Mouse (Mus musculus) B cell, adult 62 days (primary cell): ENCODE data around the gene Trnp1. TPM values are rescaled to one million over a fixed set of nuclear protein-coding genes. Genes with fewer than 3 reads are reported as not detected.

Source experiments
- total RNA-seq: library from RNA; stranded (reverse); gene quantifications from 4 replicates; pipeline ENCODE4 v1.2.4, GENCODE M21; 2023

The Trnp1 gene
- total RNA-seq = not detected in 4 replicates

GRCm38 (mm10) chr4:133498160-133498724 lies at the start of gene Trnp1:
Gene Trnp1, minus strand, starts transcription at chr4:133498550.

DNA sequence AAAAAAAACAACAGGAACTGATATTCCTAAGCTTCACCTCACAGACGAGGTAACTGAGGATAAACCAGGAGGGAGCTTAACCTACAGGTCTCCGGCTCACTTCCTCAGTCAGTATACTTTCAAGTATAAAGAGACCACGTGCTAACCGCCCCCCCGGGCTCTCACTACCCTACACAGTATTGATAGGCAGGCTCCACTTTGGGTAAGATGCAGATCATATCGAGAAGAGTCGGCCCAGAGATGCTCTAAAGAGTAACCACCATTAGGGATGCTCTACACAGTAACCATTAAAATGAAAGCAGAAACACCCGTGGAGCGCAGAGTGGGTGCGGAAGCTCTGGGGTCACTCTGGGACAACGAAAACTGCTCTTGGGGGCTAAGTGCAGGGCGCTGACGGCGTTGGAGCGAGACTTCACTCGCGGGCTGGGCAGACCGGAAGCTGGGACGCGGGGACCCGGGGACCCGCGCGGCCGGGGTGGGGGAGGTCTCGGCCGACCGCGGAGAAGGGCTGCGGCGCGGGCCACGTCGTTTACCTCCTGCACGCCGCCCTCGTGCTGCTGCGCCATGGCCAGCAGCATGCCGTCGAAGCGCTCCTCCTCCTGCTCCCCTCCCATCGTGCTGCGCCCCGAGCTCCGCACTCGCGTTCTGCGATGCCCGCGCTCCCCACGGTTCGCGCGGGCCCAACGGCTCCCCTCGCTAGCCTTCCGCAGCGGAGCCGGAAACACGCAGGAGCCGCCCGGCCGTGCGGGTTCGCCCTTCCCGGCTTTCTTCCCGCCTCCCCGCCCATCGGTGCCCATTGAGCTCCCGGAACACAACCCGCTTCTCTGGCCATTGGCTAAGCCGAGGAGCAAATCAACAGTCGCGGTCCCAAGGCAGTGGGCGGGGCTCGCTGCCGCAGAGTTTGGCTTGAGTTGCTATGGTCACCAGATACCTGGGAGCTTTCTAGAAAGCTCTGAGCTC lies 47.2 kb upstream of the Trnp1 start, which contains the start of gene Nudc:
Gene Nudc, minus strand, starts transcription at position 725 of the 960 bp plus-strand sequence.

DNA sequence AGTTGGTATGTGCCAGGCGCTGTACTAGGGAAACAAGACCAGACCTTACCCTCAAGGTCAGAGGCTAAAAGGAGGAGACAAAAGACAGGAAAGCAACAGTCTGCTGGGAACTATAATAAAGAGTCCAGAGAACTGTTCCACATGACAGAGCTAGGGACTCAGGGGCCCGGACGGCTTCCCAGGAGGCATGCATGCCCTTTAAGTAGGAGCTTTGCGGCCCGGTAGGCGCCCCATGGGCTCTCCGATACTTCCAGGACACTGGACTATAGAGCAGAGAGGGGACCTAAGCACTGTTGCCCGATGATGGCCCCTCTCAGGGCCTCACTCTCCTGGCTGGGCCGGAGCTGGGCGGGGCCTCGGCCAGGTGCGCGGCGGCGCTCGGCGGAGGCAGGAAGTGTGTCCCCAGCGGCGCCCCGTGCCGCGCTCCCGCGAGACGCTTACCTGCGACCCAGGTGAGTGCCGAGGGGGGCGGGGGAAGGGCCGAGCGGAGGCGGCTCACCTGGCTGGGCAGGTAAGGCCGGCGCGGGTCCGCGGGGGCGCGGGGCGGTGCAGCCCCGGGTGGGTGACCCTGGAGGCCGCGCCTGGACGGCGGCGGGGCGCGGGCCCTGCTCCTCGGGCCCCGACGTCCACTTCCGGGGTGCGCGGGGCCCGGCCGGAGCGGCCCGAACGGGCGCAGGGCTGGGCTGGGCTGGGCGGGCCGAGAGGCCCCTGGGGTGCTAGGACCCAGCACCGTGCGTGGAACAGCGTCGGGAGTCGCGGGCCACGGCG lies 20.4 kb upstream of the Trnp1 start, which contains the start of gene Kdf1:
Gene Kdf1, plus strand, starts transcription at position 363 of the 768 bp plus-strand sequence.

GRCm38 (mm10) chr4:133479458-133480184 lies 18.7 kb downstream of the Trnp1 start, which contains the start of gene Tent5b:
Gene Tent5b, plus strand, starts transcription at chr4:133480132.

Other genes starting within 250 kb of the Trnp1 start
- gene Sytl1, start 235.4 kb downstream of the Trnp1 start, total RNA-seq = 0.67 to 1.7 TPM (median 1.2 TPM) in 4 replicates
- 45.6 to 52.7 TPM (median 52.0 TPM) in 4 replicates for gene Tmem222, start 220.8 kb downstream of the Trnp1 start, total RNA-seq
- 36.9 to 42.9 TPM (median 39.9 TPM) in 4 replicates for gene Wdtc1, start 145.1 kb downstream of the Trnp1 start, total RNA-seq
- 49.4 to 53.7 TPM (median 51.1 TPM) in 4 replicates for gene Slc9a1, start 128.8 kb downstream of the Trnp1 start, total RNA-seq
- gene Tent5b, start 18.4 kb downstream of the Trnp1 start, total RNA-seq = not detected in 4 replicates
- 0.24 TPM in 1 of 4 replicates, not detected in the others for gene Kdf1, start 20.4 kb upstream of the Trnp1 start, total RNA-seq
- 95.5 to 116 TPM (median 105 TPM) in 4 replicates for gene Nudc, start 47.4 kb upstream of the Trnp1 start, total RNA-seq
- not detected in 4 replicates for gene Nr0b2, start 54.8 kb upstream of the Trnp1 start, total RNA-seq
- 29.0 to 32.7 TPM (median 31.2 TPM) in 4 replicates for gene Gpatch3, start 76.2 kb upstream of the Trnp1 start, total RNA-seq
- gene Gpn2, start 85.8 kb upstream of the Trnp1 start, total RNA-seq = 22.5 to 27.9 TPM (median 25.7 TPM) in 4 replicates
- 52.4 to 56.8 TPM (median 53.5 TPM) in 4 replicates for gene Sfn, start 103.6 kb upstream of the Trnp1 start, total RNA-seq
- 256 to 275 TPM (median 267 TPM) in 4 replicates for gene Zdhhc18, start 151.6 kb upstream of the Trnp1 start, total RNA-seq
- 15.6 to 23.0 TPM (median 22.3 TPM) in 4 replicates for gene Pigv, start 174.1 kb upstream of the Trnp1 start, total RNA-seq